Mouse (Mus musculus): ENCODE data around the gene Nptxr. TPM values are rescaled to one million over a fixed set of nuclear protein-coding genes. Genes with fewer than 3 reads are reported as not detected.

Gene Nptxr
- polyA plus RNA-seq, 1 experiment from 2014 or later: 6.6 TPM

GRCm38 (mm10) chr15:79805246-79805645 is 680 bp upstream of the Nptxr start:
- POLR2A ChIA-PET: no interaction called here
- TF ChIP-seq CTCF (IDR thresholded peaks at IDR 0.05): no peak
- DNase-seq (ENCODE audit: low read depth, low spot score) (no peak), ATAC-seq (no peak)
- in situ Hi-C loops (cut with MboI; ENCODE audit: low pct_unique_long_range_greater_than_20kb): no loop called here
- peaks cover 37% of the 10 kb centered on the region for H3K27me3 ChIP-seq
- CTCF ChIA-PET: no interaction called here

DNA sequence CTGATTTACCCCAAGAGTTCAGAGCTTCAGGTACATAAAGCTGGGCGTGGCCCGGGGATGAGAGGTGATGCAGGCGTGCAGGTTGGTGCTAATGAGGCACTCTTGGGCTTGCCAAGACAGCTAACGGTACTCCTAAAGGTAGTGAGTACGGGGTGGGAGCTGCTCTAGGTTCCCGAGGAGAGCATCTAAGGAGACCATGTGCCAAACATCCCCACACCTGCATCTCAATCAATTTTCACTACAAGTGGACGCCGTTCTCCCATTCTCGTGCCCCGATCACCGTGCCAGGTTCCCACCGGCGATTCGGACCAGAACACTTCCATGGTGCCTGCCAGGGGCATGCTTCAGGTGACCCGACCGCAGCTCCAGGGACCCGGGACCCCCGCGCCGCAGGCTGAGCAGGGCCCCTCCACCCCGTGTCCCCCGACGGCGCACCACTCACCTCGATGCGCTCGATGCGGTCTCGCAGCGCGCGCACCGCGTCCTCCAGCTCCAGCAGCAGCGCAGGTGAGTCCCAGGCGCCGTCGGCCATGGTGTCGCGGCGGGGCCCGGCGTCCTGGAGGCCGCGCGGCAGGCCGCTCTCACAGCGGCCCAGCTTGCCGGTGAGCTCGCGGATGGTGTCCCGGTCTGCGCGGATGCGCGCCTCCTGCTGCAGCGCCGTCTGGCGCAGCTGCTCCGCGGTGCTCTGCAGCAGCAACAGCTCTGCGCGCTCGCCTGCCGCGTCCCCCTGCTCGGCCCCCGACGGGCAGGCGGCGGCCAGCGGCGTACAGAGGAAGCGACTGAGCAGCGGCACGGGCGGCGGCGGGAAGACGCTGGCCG is 824 bp downstream of the Nptxr start:
- ATAC-seq (no peak), DNase-seq (ENCODE audit: low read depth, low spot score) (no peak)
- CTCF ChIA-PET: interaction anchor here (0.8 kb wide), 1 partner anchor 27 kb away, joined by 3 read pairs; no protein-coding TSS in a partner anchor
- in situ Hi-C loops (cut with MboI; ENCODE audit: low pct_unique_long_range_greater_than_20kb): no loop called here
- no peak for TF ChIP-seq CTCF (IDR thresholded peaks at IDR 0.05)
- H3K27me3 ChIP-seq: peaks cover 23% of the 10 kb centered on the region
- POLR2A ChIA-PET: no interaction called here

- H3K27me3 ChIP-seq: peaks cover 20% of the 10 kb centered on the region
- DNase-seq (ENCODE audit: low read depth, low spot score) (no peak), ATAC-seq (no peak)
- ChIA-PET CTCF (no interaction called here), POLR2A (interaction anchor here (1.0 kb wide), 1 partner anchor 61 kb away, joined by 3 read pairs; no protein-coding TSS in a partner anchor)
- no peak for TF ChIP-seq CTCF (IDR thresholded peaks at IDR 0.05)
- in situ Hi-C loops (cut with MboI; ENCODE audit: low pct_unique_long_range_greater_than_20kb): no loop called here
Observed at GRCm38 (mm10) chr15:79802304-79802703, 2.3 kb downstream of the Nptxr start.

- ChIA-PET CTCF (no interaction called here), POLR2A (no interaction called here)
- H3K27me3 ChIP-seq: peaks cover 18% of the 10 kb centered on the region
- TF ChIP-seq CTCF (IDR thresholded peaks at IDR 0.05): no peak
- in situ Hi-C loops (cut with MboI; ENCODE audit: low pct_unique_long_range_greater_than_20kb): no loop called here
- DNase-seq (ENCODE audit: low read depth, low spot score) (no peak), ATAC-seq (no peak)
Observed at GRCm38 (mm10) chr15:79801646-79802045, 2.9 kb downstream of the Nptxr start.

DNA sequence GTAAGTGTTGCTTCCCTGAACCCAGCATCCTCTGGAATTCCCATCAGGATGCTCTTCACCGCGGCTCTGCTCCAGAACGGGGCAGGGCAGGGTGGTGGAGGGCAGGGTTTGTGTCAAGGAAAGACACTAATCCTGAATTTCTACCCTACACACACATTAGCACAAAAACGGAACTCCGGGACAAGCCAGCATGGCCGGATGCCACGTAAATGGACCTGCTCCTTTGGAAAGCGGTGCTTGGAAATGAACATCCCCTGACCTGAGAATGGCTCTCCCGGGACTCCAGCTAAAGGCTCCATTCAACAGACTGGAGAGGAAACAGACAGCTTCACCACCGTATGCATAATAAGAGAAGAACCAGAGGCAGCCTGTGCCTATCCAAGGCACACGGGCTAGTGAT is 3.9 kb downstream of the Nptxr start:
- DNase-seq (ENCODE audit: low read depth, low spot score): no peak
- POLR2A ChIA-PET: no interaction called here
- CTCF ChIA-PET: no interaction called here
- no peak for ATAC-seq
- in situ Hi-C loops (cut with MboI; ENCODE audit: low pct_unique_long_range_greater_than_20kb): no loop called here
- peaks cover 18% of the 10 kb centered on the region for H3K27me3 ChIP-seq
- no peak for TF ChIP-seq CTCF (IDR thresholded peaks at IDR 0.05)

DNA sequence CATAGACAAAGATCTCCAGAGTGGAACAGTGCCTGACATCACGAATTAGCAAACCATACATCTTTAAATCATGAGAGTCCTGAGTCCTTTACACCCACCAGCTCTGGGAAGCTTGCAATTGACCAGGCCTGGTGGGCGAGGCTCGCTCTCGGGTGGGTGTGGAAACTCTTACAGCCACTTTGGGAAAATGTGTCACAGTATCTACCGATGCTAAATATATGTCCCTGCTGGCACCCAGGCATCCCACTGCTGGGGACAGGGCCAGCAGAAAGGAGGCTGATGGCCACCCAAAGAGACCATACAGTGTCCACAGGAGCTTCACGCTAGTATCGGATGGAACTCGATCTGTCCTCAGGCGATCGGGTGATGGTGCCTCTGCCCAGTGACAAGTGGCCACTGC is 6.0 kb downstream of the Nptxr start:
- peaks cover 7% of the 10 kb centered on the region for H3K27me3 ChIP-seq
- DNase-seq (ENCODE audit: low read depth, low spot score): no peak
- no peak for TF ChIP-seq CTCF (IDR thresholded peaks at IDR 0.05)
- no peak for ATAC-seq
- in situ Hi-C loops (cut with MboI; ENCODE audit: low pct_unique_long_range_greater_than_20kb): no loop called here
- ChIA-PET POLR2A (no interaction called here), CTCF (no interaction called here)

DNA sequence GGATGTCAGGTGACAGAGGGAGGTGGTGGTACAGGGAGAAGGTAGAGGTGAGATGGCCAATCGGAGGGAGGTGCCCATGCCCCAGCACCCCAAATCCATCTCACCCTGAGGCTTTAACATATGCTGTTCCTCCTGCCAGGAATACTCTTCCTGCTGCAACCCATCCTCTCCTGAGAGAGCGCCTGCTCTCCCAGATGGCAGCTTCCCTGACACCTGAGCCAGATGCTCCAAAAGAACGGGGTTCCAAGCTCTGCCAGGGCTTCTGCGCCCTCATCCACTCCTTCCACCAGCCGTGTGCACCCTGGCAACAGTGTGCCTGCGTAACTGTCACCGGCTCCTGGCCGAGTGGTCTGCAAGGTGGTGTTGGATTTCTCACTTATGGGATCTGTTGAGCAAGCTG is 6.9 kb downstream of the Nptxr start:
- POLR2A ChIA-PET: no interaction called here
- no peak for TF ChIP-seq CTCF (IDR thresholded peaks at IDR 0.05)
- ATAC-seq: no peak
- in situ Hi-C loops (cut with MboI; ENCODE audit: low pct_unique_long_range_greater_than_20kb): no loop called here
- H3K27me3 ChIP-seq: no peaks in the 10 kb centered on the region
- CTCF ChIA-PET: no interaction called here
- no peak for DNase-seq (ENCODE audit: low read depth, low spot score)

DNA sequence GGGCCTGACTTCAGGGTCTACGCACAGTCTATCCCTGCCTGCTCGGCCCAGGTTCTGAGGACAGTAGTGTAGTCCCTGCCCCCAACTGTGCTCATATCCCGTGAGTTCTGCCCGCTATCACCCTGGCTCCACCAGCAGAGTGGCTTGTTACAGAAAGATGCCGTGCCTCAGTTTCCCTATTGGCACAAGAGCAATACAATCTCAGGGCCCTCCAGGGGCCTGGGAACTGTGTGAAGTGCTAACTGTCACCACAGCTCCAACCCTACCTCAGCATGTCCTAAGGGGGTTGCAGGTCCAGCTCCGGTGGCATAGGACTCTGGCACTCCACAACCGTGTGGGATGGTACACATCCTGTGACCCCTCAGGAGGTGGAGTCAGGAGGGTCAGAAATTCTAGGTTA is 7.5 kb downstream of the Nptxr start:
- H3K27me3 ChIP-seq: no peaks in the 10 kb centered on the region
- in situ Hi-C loops (cut with MboI; ENCODE audit: low pct_unique_long_range_greater_than_20kb): no loop called here
- no peak for DNase-seq (ENCODE audit: low read depth, low spot score)
- CTCF ChIA-PET: no interaction called here
- POLR2A ChIA-PET: no interaction called here
- no peak for TF ChIP-seq CTCF (IDR thresholded peaks at IDR 0.05)
- ATAC-seq: no peak

- DNase-seq (ENCODE audit: low read depth, low spot score): no peak
- ChIA-PET CTCF (interaction anchor here (1.5 kb wide), 1 partner anchor 20 kb away, joined by 3 read pairs; no protein-coding TSS in a partner anchor), POLR2A (no interaction called here)
- H3K27me3 ChIP-seq: no peaks in the 10 kb centered on the region
- in situ Hi-C loops (cut with MboI; ENCODE audit: low pct_unique_long_range_greater_than_20kb): no loop called here
- TF ChIP-seq CTCF (IDR thresholded peaks at IDR 0.05): no peak
- no peak for ATAC-seq
Observed at GRCm38 (mm10) chr15:79796256-79796655, 8.3 kb downstream of the Nptxr start.

DNA sequence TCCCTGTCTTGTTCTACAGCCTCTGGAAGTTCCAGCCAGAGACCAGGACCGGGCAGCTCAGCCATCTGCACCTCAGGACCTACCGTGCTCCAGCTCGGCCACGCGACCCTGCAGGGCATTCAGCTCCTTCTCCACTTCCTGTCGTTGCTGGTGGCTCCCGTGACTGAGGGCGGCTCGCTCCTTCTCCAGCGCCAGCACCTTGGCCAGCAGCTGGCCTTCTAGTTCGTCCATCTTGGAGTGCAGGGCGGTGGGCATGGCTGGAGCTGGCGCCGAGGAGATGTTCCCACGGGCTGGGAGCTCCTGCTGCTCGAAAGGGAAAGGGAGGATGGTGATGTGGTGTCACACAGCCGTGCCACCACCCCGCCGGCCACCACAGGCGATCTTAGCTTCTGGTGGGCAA is 10.4 kb downstream of the Nptxr start:
- no peaks in the 10 kb centered on the region for H3K27me3 ChIP-seq
- ATAC-seq (no peak), DNase-seq (ENCODE audit: low read depth, low spot score) (no peak)
- ChIA-PET CTCF (no interaction called here), POLR2A (no interaction called here)
- TF ChIP-seq CTCF (IDR thresholded peaks at IDR 0.05): no peak
- in situ Hi-C loops (cut with MboI; ENCODE audit: low pct_unique_long_range_greater_than_20kb): no loop called here

GRCm38 (mm10) chr15:79793076-79793475 is 11.5 kb downstream of the Nptxr start:
- in situ Hi-C loops (cut with MboI; ENCODE audit: low pct_unique_long_range_greater_than_20kb): no loop called here
- DNase-seq (ENCODE audit: low read depth, low spot score) (no peak), ATAC-seq (no peak)
- TF ChIP-seq CTCF (IDR thresholded peaks at IDR 0.05): no peak
- POLR2A ChIA-PET: no interaction called here
- CTCF ChIA-PET: no interaction called here
- no peaks in the 10 kb centered on the region for H3K27me3 ChIP-seq

DNA sequence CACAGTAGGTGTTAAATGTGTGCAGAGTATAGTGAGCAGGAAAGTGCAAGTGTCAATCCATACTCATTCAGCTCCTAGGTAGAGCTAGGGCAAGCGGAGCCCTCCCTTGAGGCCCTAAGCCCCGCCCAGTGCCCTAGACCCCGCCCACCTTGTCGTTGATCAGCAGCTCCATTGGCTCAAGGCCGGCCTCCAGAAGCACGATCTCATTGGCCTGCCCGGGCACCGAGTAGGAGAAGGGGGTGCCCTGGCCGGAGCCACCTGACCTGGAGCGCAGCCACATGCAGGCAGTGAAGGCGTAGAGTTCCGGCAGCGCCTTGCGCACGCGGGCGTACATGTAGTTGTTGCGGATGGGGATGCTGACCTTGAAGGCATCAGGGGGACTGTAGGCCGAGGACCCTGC is 12.1 kb downstream of the Nptxr start:
- in situ Hi-C loops (cut with MboI; ENCODE audit: low pct_unique_long_range_greater_than_20kb): no loop called here
- CTCF ChIA-PET: no interaction called here
- DNase-seq (ENCODE audit: low read depth, low spot score) (no peak), ATAC-seq (no peak)
- no peak for TF ChIP-seq CTCF (IDR thresholded peaks at IDR 0.05)
- no peaks in the 10 kb centered on the region for H3K27me3 ChIP-seq
- POLR2A ChIA-PET: no interaction called here
